Mouse (Mus musculus): Measurements from ENCODE around the gene Gfm2. TPM values are rescaled to one million over a fixed set of nuclear protein-coding genes. Genes with fewer than 3 reads are reported as not detected.

Gfm2 gene
- total RNA-seq, 2 experiments from 2014 or later = 28.3 to 29.1 TPM

- DNase-seq (ENCODE audit: low spot score in 2 of 2) = no peak
These were observed 48.6 kb downstream of the Gfm2 start for GRCm38 (mm10) chr13:97186346-97186745.

GRCm38 (mm10) chr13:97187693-97188092 is 50.0 kb downstream of the Gfm2 start:
- DNase-seq (ENCODE audit: low spot score in 2 of 2) = peak in 1 of 2 experiments; percentile 46

- DNase-seq (ENCODE audit: low spot score in 2 of 2) = no peak
These were observed 54.9 kb downstream of the Gfm2 start for GRCm38 (mm10) chr13:97192649-97193048.

- DNase-seq (ENCODE audit: low spot score in 2 of 2) = peak; percentile 49 to 83
These were observed 55.7 kb downstream of the Gfm2 start for GRCm38 (mm10) chr13:97193420-97193819.

GRCm38 (mm10) chr13:97196186-97196924 is 58.6 kb downstream of the Gfm2 start:
- no peak for DNase-seq (ENCODE audit: low spot score in 2 of 2)

- DNase-seq (ENCODE audit: low spot score in 2 of 2) = no peak
These were observed 59.1 kb downstream of the Gfm2 start for GRCm38 (mm10) chr13:97196925-97197218.

GRCm38 (mm10) chr13:97197932-97198562 is 60.3 kb downstream of the Gfm2 start, which contains the start of gene Hexb:
Gene Hexb, minus strand, starts transcription at chr13:97198357.
- peak; percentile 84 to 88 for DNase-seq (ENCODE audit: low spot score in 2 of 2)

- DNase-seq (ENCODE audit: low spot score in 2 of 2) = no peak
These were observed 61.4 kb downstream of the Gfm2 start for GRCm38 (mm10) chr13:97199123-97199522.

GRCm38 (mm10) chr13:97201076-97201475 is 63.3 kb downstream of the Gfm2 start:
- DNase-seq (ENCODE audit: low spot score in 2 of 2) = no peak

- DNase-seq (ENCODE audit: low spot score in 2 of 2) = no peak
These were observed 64.2 kb downstream of the Gfm2 start for GRCm38 (mm10) chr13:97201896-97202295.

GRCm38 (mm10) chr13:97205052-97205701 is 67.4 kb downstream of the Gfm2 start:
- DNase-seq (ENCODE audit: low spot score in 2 of 2) = peak; percentile 87 to 91

GRCm38 (mm10) chr13:97206046-97206445 is 68.3 kb downstream of the Gfm2 start:
- no peak for DNase-seq (ENCODE audit: low spot score in 2 of 2)

GRCm38 (mm10) chr13:97207472-97208111 is 69.9 kb downstream of the Gfm2 start:
- no peak for DNase-seq (ENCODE audit: low spot score in 2 of 2)

- no peak for DNase-seq (ENCODE audit: low spot score in 2 of 2)
These were observed 70.4 kb downstream of the Gfm2 start for GRCm38 (mm10) chr13:97208112-97208478.

GRCm38 (mm10) chr13:97208500-97209010 is 70.8 kb downstream of the Gfm2 start:
- no peak for DNase-seq (ENCODE audit: low spot score in 2 of 2)

- DNase-seq (ENCODE audit: low spot score in 2 of 2) = no peak
These were observed 77.0 kb downstream of the Gfm2 start for GRCm38 (mm10) chr13:97214583-97215268.

GRCm38 (mm10) chr13:97215563-97215962 is 77.8 kb downstream of the Gfm2 start:
- DNase-seq (ENCODE audit: low spot score in 2 of 2) = no peak

- no peak for DNase-seq (ENCODE audit: low spot score in 2 of 2)
These were observed 78.5 kb downstream of the Gfm2 start for GRCm38 (mm10) chr13:97216196-97216595.

- DNase-seq (ENCODE audit: low spot score in 2 of 2) = no peak
These were observed 82.3 kb downstream of the Gfm2 start for GRCm38 (mm10) chr13:97220022-97220421.

GRCm38 (mm10) chr13:97223856-97224255 is 86.1 kb downstream of the Gfm2 start:
- no peak for DNase-seq (ENCODE audit: low spot score in 2 of 2)

GRCm38 (mm10) chr13:97224341-97224982 is 86.7 kb downstream of the Gfm2 start:
- DNase-seq (ENCODE audit: low spot score in 2 of 2) = no peak

All from layer of hippocampus, postnatal 14 days (tissue).